Mouse (Mus musculus) thymus, postnatal 10 days (tissue): ENCODE measurements at regions not wholly inside any gene's neighbourhood (a gene's known extent, or its start where the extent isn't known, plus 50 kb on each side); places are given as distances from the start of the nearest gene placed in this dataset.
A peak's percentile ranks its signal among the peaks of the same experiment; 100 is the strongest.
"Not testable (repeated sequence)": the region's sequence is repeated elsewhere in the genome, so short reads cannot be mapped to it uniquely, and the experiment has no call there.

Source experiments
- DNase-seq, 2 experiments: peaks; one replicate each; pipeline ENCODE4 v3.0.0; 2021; ENCODE audit warnings: low spot score in 2 of 2

DNA sequence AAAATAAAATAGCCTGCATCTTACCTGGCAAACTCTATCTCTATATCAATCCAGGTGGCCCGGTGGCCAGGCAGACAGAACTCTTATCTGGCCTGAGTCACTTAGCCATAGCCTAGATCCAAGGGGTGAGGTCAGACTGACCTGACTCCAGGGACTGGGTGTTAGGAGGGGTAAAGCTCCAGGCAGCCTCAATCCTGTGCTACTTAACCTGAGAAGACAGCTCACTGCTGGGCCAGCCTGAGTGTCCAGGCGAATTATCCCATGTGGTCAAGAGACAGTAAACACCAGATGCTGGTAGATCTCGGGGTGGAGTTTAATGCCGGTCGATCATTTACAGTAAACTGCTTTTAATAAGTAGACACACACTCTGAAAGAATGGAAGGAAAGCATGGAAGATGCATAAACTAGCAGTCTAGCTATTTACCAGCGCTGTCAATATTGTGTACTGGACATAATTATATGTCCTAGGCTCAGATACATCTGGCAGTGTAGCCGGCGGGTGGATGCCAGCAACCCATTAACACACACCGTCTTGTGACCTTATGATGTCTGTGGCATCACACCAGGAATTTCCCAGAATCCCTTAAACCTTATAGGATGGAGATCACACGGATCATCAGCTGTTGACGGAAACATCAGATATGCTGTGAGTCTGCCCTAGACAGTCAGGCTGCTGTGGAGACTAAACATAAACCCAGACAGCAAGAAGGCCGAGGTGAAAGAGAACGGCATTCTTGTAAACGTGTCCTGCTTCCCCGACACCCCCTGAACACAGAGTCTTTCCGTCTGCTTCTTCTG, 153.9 kb upstream of the Ubl3 start:
- DNase-seq: no peak

DNA sequence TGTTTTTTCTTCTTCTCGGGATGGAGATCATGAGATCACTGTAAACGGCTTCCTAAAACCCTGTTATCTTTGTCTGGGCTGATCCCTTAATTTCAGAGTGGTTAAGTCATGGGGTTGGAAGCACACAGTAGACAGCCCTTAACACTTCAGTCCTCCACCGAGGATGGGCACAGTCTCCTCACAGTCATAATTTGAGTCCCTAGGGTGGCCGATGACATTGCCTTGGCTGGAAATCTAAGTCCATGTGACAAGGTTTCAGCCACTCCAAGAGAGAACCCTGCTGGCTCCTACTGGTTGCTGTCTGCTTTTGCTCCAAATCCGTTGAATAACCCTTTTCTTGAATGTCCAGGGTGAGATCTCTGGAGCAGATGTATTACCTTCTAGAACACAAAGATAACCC, 152.2 kb upstream of the Ubl3 start:
- DNase-seq: no peak

DNA sequence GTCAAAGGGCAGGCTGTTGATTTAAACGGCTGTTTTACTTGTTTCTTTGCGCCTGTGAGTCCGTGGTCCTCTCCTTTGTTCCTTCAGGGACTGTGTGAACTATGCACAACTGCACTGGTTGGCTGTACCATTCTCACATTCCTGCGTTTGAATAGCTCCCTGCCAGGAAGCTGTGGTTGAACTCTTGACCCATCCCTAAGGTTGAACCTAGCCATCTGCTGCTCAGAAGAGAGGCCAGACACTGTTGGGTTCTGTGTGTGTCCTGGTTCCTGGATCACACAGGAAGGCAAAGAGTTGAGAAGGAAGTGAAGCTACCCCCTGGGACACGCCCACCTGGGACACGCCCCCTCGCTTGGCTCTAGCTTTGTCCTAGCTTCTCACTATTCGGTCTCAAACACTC, 149.3 kb upstream of the Ubl3 start:
- DNase-seq: no peak

DNA sequence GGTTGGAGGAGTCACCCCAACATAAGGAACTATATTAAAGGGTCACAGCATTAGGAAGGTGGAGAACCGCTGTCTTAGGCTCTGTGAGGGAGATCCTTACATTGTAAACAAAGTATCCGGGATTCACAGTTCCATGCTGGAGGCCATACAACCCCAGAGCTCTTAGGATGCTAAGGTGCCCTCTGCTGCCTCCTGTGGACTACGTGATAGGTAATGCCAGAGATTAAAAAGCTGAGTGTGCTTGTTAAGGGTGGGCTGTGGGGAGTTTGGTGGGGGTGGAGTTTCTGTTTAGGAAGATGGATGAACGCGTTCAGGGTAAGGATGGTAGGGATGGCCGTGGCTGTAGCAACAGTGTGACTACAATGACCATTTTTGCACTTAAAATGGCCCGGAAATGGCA, 148.4 kb upstream of the Ubl3 start:
- no peak for DNase-seq

DNA sequence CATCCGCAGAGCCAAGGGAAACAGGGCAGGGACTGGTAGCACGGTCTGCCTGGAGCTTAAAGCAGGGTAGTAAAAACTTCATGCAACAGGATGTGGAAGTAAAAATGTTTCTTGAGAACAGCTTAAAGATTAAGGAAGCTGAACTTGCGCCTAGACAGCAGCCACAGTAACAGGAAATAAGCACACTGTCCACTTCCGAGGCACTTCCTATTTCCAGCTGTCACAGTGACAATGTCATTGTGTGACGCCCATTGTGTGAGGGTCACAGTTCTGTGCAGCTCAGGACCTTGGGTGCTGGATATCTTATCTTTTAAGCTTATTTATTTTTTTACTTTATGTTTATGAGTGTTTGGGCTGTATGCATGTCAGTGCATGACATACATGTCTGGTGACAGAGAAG, 147.7 kb upstream of the Ubl3 start:
- no peak for DNase-seq

DNA sequence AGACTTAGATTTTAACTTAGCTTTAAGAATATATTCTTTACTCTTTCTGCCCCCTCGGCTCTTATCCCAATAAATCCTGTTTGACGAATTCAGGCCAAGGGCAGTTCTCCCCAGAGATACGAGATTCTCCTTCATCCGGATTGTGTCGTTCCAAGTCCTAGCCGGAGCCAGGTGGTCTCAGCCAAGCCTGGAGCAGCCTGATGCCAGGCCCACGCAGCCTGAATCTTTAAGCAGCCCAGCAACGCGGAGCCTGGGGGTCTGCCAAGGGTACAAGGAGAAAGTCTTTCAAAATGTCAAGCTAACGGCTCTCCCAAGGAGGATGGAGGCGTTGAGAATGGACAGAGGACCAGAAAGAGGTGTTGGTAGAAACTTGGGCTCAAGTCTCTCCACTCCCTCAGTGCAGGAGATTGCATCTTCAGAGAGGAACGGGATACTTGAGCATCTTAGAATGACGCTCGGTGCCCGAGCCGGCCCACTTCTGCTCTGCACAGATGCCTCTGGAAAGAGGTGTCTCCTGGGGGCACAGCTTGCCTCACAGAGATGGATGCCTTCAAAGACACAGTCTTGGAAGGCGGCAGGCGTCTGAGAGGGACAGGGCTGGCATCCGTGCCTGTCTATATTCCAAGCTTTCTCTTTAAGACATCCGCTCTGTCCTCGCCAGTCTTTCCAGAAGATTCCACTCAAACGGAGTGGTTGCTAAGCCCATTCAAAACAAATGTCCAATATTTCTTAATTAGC, 145.2 kb upstream of the Ubl3 start:
- no peak for DNase-seq

DNA sequence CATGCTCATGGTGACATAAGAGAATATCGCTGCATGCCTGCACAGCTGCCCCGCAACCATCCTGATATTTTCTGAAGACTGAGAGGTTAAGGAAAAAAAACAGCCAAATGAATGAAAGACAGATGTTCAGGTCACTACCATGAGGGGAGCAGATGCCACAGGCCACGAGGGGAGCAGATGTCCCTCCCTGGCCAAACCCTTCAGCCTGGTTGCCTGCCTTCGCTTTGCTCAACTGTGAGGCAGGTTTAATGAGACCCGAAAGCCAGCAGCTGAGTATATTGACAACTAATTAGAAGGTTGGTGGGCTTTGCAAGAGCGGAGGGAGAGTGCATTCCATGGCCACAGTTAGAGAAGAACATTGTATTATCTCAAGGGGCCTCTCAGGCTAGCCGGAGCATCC, 141.8 kb upstream of the Ubl3 start:
- DNase-seq: no peak

DNA sequence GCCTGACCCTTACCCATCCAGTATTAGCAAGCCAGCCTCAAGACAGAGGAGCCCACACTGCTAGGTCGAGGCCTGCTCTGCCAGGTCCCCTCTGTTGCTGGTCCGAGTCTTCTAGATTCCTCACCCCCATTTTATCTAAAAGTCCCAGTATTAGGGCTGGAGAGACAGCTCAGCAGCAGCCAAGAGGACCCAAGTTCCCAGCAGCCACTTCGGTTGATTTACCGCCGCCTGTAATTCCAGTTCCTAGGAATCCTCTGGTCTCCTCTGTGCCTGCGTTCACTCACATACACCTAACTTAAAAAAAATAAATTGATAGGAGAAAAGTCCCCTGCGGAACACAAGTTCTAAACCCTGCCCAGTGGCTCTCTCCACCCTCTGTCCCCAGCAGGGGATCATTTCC, 138.9 kb upstream of the Ubl3 start:
- DNase-seq: no peak

DNA sequence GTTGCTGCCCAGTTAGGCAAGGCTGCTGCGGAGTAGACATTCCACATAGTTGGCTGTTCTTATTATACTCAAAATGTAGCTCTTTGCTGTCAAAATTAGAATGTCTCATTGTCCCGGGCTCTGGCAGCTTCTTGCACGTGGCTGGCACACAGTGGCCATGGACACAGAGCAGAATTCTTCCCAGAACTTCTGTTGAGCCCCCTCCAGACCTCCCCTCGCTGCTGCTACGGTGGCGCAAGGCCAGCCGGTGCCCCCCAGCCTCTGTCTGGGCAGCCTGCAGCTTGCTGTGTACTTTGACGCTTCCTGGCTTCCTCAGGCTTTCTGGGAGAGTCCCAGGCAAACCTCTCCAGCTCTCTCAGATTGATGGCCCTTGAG, 138.2 kb upstream of the Ubl3 start:
- no peak for DNase-seq

DNA sequence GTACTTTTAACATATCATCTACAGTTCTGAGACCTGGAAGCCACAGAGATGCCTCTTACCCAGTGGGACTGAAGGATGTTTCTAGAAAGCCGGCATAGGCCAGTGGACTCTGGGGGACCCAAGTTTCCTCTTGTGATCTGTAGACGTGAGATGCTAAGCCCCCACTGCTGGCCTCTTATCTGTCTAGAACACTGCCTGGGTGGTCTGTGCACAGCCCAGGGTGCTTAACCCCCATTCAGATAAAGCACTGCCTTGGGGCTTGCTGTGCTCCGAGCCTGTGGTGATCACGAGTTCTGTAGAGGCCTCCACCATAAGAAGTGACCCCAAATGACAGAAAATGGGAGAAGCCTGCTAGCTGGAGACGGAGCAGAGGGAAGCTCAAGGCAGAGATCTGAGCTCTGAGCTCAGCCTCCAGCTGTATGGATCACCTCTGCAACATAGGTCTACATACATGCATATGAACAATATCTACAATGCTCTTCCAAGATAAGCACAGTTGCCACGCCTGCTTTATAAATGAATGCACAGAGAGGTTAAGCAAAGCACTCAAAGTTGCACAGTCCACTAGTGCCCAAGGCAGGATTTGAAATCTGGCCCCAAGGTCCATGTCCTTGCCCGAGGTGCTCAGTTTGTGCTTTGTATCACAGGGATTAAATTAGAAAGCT, 137.7 kb upstream of the Ubl3 start:
- no peak for DNase-seq

DNA sequence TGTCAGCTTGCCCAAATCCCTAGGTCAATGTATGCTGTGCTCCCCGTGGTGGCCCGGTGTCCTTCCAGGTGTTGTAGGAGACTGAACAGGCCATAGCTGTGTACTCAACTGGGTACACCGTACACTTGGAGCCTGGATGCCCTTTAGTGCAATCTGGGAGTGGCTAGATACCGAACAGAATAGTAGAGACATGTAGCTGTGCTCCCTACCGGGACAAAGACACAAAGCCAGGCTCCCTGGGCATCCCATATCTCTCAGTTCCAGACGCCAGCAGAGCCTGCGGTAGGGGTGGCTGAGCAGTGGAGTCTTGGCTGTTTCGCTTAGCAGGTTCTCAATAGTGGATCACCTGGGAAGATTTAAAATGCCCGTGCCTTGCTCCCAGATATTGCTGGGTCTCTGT, 136.7 kb upstream of the Ubl3 start:
- no peak for DNase-seq

DNA sequence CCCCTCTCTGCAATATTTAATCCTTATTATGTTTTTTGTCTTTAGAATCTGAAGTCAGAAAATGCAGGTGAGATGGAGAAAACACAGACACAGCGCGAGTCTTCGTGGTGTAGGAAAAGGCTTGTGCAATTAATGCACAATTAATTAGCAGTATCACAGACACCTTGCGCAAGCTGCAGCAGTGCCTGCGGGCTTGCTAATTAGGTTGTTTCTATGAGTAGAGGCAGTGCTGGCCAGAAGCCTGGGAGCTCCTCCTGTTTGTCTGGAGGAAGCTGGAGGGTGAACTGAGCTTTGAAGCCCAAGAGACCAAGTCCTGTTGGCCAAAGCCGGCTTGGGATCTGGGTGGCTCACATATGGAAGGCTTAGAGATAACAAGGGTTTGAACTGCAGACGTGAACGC, 135.9 kb upstream of the Ubl3 start:
- no peak for DNase-seq

DNA sequence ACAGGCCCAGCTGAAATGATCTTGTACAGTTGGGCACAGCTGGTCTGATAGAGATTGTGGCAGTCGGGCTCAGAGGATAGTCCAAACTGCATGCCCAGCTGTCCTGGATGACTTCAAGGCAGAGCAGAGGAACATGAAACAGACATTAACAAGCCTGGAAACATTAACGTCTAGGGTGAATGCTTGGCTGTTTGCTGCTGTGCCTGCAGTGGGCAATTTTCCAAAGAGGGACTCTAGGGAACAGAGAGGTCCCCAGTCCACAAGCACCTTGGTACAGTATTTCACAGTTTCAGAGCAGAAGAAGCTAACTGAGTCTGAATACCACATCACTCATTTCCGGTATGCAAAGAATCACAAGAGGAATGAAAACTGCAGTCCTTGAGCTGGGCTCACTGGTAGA, 135.2 kb upstream of the Ubl3 start:
- DNase-seq: no peak

DNA sequence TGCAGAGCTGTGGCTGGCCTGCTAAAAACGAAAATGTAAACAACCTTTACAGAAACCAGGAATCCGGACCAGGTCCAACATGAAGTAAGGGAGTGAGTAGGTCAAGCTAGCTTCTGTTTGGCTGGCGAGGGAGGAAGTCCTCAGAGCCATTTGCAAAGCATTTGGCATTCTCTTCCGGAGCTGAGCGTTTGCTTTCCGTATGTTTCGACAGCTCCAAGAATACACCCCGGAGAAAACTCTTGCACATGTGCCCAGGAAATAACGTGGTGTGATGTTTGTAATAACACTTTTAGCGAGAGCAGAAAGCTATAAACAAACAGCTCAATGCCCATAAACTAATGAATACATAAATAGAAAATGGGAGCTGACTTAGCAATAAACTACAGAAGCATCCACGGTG, 131.6 kb upstream of the Ubl3 start:
- DNase-seq: no peak

DNA sequence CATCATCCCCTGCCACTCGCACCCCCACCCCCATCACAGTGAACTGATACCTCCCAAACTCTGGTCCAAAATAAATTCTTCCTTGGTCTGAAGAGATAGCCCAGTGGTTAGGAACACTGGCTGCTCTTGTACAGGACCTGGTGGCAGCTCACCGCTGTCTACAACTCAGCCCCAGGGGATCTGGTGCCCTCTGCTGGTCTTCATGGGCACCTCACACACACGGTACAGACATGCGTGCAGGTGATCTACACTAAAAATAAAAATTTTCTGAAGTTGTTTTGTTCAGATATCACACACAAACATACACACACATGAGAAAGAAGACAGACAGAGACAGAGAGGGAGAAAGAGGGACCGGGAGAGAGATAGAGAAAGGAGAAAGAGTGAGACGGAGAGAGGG, 130.0 kb upstream of the Ubl3 start:
- no peak for DNase-seq

DNA sequence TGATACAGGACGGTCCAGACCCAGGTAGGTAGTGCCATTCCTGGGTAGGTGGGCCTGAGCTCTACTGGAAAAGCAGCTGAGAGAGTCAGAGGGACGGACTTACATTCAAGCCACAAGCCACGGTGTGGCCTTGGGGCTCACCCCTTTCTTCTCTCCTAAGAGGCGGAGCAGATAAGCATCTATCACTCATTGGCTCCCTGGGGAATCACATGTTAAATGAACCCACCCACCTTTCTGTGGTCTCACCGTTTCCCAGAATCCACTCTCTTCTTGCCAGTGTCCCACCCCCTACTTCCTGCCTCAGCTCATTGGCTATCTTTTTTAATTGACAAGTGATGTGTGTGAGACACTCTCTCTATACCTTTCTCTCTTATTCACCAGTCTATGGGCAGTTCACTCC, 127.8 kb upstream of the Ubl3 start:
- DNase-seq: no peak

DNA sequence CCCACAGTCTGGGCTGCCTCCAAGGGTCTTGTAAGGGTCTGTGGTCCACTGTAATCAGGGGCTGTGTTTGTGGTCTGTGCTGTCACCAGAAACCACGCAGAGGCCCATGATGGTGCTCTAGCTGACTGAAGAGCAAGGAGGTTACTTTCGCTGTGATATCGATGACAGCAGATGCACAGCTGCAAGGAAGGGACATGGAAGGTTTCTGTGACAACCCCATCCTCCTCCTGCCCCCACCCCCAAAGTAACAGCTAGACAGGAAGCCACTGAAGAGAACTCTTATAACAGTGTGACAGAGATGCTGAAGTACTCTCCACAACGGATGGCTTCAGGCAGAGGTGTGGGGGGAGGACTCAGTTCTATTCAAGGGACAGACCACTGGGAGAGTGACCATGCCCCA, 127.0 kb upstream of the Ubl3 start:
- DNase-seq: peak; percentile 20 to 21

DNA sequence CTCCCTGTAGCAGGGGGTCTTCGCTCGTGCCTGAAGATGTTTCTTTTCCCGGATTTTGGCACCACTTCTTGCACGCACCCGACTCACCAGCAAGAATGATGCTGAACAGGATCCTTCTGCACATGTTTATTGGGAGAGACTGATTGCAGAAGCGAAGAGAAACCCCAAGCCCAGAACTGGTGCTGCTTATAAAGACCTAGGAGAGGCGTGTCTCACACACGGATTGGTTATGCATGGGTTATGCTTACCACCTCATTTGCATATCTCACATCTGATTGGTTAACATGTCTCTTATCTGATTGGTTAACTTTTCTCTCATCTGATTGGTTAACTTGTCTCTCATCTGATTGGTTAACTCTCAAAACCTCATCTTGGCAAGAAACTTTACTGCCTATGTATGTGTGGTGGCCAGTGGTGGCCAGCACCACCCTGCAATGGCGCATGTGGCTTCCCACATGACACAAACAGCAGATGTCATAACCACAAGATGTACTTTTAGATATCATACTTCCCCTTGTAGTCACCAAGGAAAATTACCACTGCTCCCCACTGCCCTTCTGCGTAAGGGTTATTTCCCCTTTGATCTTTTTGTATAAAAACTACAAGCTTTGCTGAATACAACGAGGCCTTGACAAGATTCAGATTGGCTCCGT, 125.8 kb upstream of the Ubl3 start:
- DNase-seq: not testable (repeated sequence)

DNA sequence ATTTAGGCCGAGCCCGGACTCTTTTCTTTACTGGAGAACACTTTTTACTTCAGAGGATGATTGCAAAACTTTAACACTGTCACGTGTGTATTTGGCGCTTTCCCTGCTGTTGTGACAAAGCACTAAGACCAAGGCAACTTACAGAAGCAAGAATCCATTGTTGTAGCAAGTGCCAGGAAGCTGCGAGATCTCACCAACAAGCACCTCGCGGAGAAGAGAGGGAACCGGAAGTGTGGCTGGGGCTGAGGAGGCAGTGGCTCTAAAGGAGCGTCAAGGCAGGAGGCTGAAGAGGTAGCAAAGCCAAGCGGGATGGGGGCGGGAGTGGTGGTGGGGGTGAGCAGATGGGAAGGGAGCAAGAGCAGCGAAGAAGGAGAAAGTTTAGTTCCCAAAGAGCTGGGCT, 121.7 kb upstream of the Ubl3 start:
- DNase-seq: peak; percentile 9 to 29

DNA sequence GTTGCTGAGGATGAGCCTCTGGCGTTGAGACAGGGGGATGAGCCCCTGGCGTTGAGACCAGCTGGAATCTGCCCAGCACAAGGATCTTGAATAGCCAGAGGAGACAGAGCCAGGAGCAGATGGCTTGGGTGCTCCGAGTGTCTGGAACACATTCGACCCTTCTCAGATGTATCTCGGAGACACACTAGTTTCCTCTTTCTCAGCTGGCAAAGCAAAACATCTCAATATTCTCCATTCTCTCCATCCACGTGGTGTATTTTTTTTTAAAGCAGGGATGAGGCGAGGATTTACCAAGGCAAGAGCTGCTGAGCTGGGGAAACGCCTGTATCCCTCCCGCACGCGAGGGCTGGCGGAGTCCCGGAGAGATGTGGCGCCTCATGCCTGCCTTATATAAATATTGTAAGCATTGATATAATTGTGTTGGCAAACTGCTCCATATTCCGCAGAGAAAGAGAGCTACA, 109.7 kb upstream of the Ubl3 start:
- no peak for DNase-seq

DNA sequence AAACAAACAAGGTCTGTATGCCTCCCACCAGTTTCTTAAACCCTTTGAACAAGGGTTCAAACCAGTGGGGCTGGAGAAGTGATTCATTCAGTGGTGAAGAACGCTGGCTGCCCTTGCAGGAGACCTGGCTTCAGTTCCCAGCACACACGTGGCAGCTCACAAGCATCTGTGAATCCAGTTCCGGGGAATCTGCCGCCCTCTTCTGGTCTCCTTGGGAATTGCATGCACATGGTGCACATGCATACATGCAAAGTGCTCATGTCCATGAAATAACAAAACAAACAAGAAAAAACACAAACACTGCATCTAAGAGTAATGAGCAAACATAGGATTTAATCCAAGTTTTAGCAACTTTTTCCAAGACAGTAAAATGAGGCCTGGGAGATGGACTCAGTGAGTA, 108.5 kb upstream of the Ubl3 start:
- no peak for DNase-seq

DNA sequence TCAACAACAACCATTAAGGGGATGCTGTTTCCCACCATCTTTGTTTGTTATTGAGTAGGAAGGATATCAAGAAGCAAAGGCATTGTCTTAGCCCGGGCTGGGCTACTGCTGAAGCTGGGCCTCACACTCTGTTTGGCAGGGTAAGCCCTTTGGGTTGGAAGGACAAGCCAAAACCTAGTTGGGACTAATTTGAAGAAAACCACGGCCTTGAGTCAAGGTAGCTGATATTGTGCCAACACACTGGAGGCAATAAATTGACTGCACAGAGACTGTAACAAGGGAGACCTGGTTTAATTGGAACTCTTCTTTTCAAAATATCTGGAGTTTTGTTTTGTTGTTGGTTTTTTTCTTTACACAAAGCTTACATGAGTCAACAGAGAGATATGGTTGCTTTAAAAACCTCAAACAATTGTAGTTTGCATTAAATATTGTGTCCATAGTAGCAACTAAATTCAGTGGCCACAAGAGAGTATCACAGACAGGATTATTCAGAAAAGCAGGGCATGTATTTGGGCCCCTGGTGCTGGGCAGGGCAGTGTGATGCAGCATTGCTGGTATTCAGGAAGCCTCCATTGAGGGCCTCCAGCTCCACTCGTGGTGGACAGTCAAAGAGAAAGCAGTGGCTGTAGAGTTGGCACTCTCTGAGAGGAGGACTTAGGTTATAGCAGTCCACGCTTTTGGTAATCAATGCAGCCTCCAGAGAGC, 105.5 kb upstream of the Ubl3 start:
- no peak for DNase-seq
